Mouse (Mus musculus) left cerebral cortex, adult 9 months (tissue): ENCODE results near the gene Spink4.
A peak's percentile ranks its signal among the peaks of the same experiment; 100 is the strongest.

Source experiments
- DNase-seq, 2 experiments: peaks; one replicate each; pipeline ENCODE4 v3.0.0; 2022; ENCODE audit warnings: low spot score in 2 of 2

Spink4 gene

GRCm38 (mm10) chr4:40919785-40920184 lies at the start of gene Spink4:
Gene Spink4 (plus strand): TSS chr4:40920052.
- no peak for DNase-seq

- DNase-seq: no peak
Observed at GRCm38 (mm10) chr4:40870206-40870605, 49.6 kb upstream of the Spink4 start.

GRCm38 (mm10) chr4:40872129-40872528 lies 47.7 kb upstream of the Spink4 start:
- DNase-seq: no peak

GRCm38 (mm10) chr4:40873320-40873719 lies 46.5 kb upstream of the Spink4 start:
- DNase-seq: no peak

GRCm38 (mm10) chr4:40874151-40874600 lies 45.7 kb upstream of the Spink4 start:
- no peak for DNase-seq

GRCm38 (mm10) chr4:40874794-40875552 lies 44.9 kb upstream of the Spink4 start:
- no peak for DNase-seq

- peak; percentile 61 to 90 for DNase-seq
Observed at GRCm38 (mm10) chr4:40875842-40876241, 44.0 kb upstream of the Spink4 start.

GRCm38 (mm10) chr4:40876814-40877371 lies 43.0 kb upstream of the Spink4 start:
- DNase-seq: no peak

- no peak for DNase-seq
Observed at GRCm38 (mm10) chr4:40877528-40877927, 42.3 kb upstream of the Spink4 start.

- no peak for DNase-seq
Observed at GRCm38 (mm10) chr4:40883200-40883599, 36.7 kb upstream of the Spink4 start.

- DNase-seq: peak in 1 of 2 experiments; percentile 44
Observed at GRCm38 (mm10) chr4:40884282-40885165, 35.3 kb upstream of the Spink4 start.

- peak in 1 of 2 experiments; percentile 46 for DNase-seq
Observed at GRCm38 (mm10) chr4:40885166-40885525, 34.7 kb upstream of the Spink4 start.

GRCm38 (mm10) chr4:40885883-40886282 lies 34.0 kb upstream of the Spink4 start:
- DNase-seq: no peak

- no peak for DNase-seq
Observed at GRCm38 (mm10) chr4:40888839-40889238, 31.0 kb upstream of the Spink4 start.

- DNase-seq: no peak
Observed at GRCm38 (mm10) chr4:40889252-40889651, 30.6 kb upstream of the Spink4 start.

- no peak for DNase-seq
Observed at GRCm38 (mm10) chr4:40889983-40890382, 29.9 kb upstream of the Spink4 start.

GRCm38 (mm10) chr4:40891206-40891605 lies 28.6 kb upstream of the Spink4 start:
- DNase-seq: no peak

GRCm38 (mm10) chr4:40895118-40895517 lies 24.7 kb upstream of the Spink4 start:
- DNase-seq: no peak

GRCm38 (mm10) chr4:40895646-40896045 lies 24.2 kb upstream of the Spink4 start:
- no peak for DNase-seq

GRCm38 (mm10) chr4:40898476-40899044 lies 21.3 kb upstream of the Spink4 start:
- DNase-seq: no peak

GRCm38 (mm10) chr4:40899264-40899663 lies 20.6 kb upstream of the Spink4 start:
- no peak for DNase-seq

- no peak for DNase-seq
Observed at GRCm38 (mm10) chr4:40900071-40900470, 19.8 kb upstream of the Spink4 start.
